ENCODE assay signal across 8 mouse cellular contexts in genomic region chr4:145050518-145051208, GRCm38 (mm10).
A peak's percentile ranks its signal among the peaks of the same experiment; 100 is the strongest.
DNase-seq lines count a peak whose midpoint lies in the region; ATAC-seq and TF ChIP-seq lines count a peak whose summit lies in the region.

No protein-coding gene starts in this region.

- intact Hi-C loops in left cerebral cortex, postnatal 4 days (cut with DNase I), result loop anchor here (10.0 kb wide), 1 partner anchor 156 kb away; the partner anchor contains the start of gene Dhrs3
- intact Hi-C loops in left cerebral cortex, postnatal 36 days (cut with DNase I), result loop anchor here (2.0 kb wide), 1 partner anchor 160 kb away; no protein-coding TSS in a partner anchor

- DNase-seq in left cerebral cortex, postnatal 4 days, result peak; percentile 43
- DNase-seq in left cerebral cortex, postnatal 36 days (ENCODE audit: low spot score in 2 of 2), result no peak
- peak; percentile 60 for DNase-seq in midbrain, postnatal 0 days (ENCODE audit: low spot score)
- no peak for DNase-seq in left cerebral cortex, adult 9 months (ENCODE audit: low spot score in 2 of 2)
- no peak for DNase-seq in cerebellum, adult 11-12 months
- DNase-seq in ovary, adult 18-20 months (ENCODE audit: low spot score), result no peak

- no peak overlapping the region for H3K9ac ChIP-seq in embryonic facial prominence, embryonic 12.5 days
- no peak overlapping the region for H3K9ac ChIP-seq in intestine, postnatal 0 days (ENCODE audit: low read depth, low read length)
- no peak overlapping the region for H3K9ac ChIP-seq in midbrain, postnatal 0 days (replicated peaks; ENCODE audit: low read length, poor library complexity, severe bottlenecking)

- no peaks in the 10 kb centered on the region for H3K27me3 ChIP-seq in embryonic facial prominence, embryonic 12.5 days
- no peaks in the 10 kb centered on the region for H3K27me3 ChIP-seq in intestine, postnatal 0 days (replicated peaks; ENCODE audit: control insufficient read depth, insufficient read depth, low read length)
- no peaks in the 10 kb centered on the region for H3K27me3 ChIP-seq in midbrain, postnatal 0 days (ENCODE audit: insufficient read depth, low read length)

- peaks cover 22% of the 10 kb centered on the region for H3K36me3 ChIP-seq in embryonic facial prominence, embryonic 12.5 days
- peaks cover 70% of the 10 kb centered on the region for H3K36me3 ChIP-seq in intestine, postnatal 0 days (ENCODE audit: control insufficient read depth, insufficient read depth)
- H3K36me3 ChIP-seq in midbrain, postnatal 0 days (ENCODE audit: insufficient read depth, low read length), result peaks cover 21% of the 10 kb centered on the region

- ATAC-seq in embryonic facial prominence, embryonic 12.5 days (ENCODE audit: insufficient number of reproducible peaks, insufficient read depth, low FRiP score, low TSS enrichment), result peak; percentile 43
- ATAC-seq in intestine, postnatal 0 days, result peak; percentile 59
- no peak for ATAC-seq in midbrain, postnatal 0 days (ENCODE audit: low FRiP score)

- TF ChIP-seq CTCF in intestine, postnatal 0 days (IDR thresholded peaks at IDR 0.05; ENCODE audit: low read depth), result peak; percentile 70
- peak; percentile 60 for TF ChIP-seq CTCF in midbrain, postnatal 0 days (IDR thresholded peaks at IDR 0.05)

- peak overlapping the region; percentile 76 for H3K27ac ChIP-seq in embryonic facial prominence, embryonic 12.5 days
- H3K27ac ChIP-seq in intestine, postnatal 0 days (ENCODE audit: low read depth, low read length), result peak overlapping the region; percentile 17
- no peak overlapping the region for H3K27ac ChIP-seq in midbrain, postnatal 0 days (ENCODE audit: low read depth, low read length)

- H3K4me1 ChIP-seq in embryonic facial prominence, embryonic 12.5 days, result peaks cover 30% of the 10 kb centered on the region
- peaks cover 10% of the 10 kb centered on the region for H3K4me1 ChIP-seq in intestine, postnatal 0 days (replicated peaks; ENCODE audit: control insufficient read depth, insufficient read depth, low read length)
- no peaks in the 10 kb centered on the region for H3K4me1 ChIP-seq in midbrain, postnatal 0 days (ENCODE audit: insufficient read depth, low read length)

- 25% methylated on average over 8 of the region's 8 CpGs for WGBS in embryonic facial prominence, embryonic 12.5 days
- 50% methylated on average over 8 of the region's 8 CpGs for WGBS in intestine, postnatal 0 days
- 70% methylated on average over 8 of the region's 8 CpGs for WGBS in midbrain, postnatal 0 days

- no peak overlapping the region for H3K4me2 ChIP-seq in embryonic facial prominence, embryonic 12.5 days (replicated peaks)
- no peak overlapping the region for H3K4me2 ChIP-seq in intestine, postnatal 0 days (replicated peaks; ENCODE audit: low read depth)
- H3K4me2 ChIP-seq in midbrain, postnatal 0 days (ENCODE audit: low read depth, low read length, poor library complexity, severe bottlenecking), result no peak overlapping the region

- no peaks in the 10 kb centered on the region for H3K9me3 ChIP-seq in embryonic facial prominence, embryonic 12.5 days
- H3K9me3 ChIP-seq in intestine, postnatal 0 days (ENCODE audit: control insufficient read depth), result no peaks in the 10 kb centered on the region
- H3K9me3 ChIP-seq in midbrain, postnatal 0 days (ENCODE audit: low read length), result no peaks in the 10 kb centered on the region

- no peak overlapping the region for H3K4me3 ChIP-seq in embryonic facial prominence, embryonic 12.5 days
- no peak overlapping the region for H3K4me3 ChIP-seq in intestine, postnatal 0 days (ENCODE audit: low read depth, low read length)
- H3K4me3 ChIP-seq in midbrain, postnatal 0 days (ENCODE audit: low read depth, low read length), result no peak overlapping the region

Comparison
In these comparisons a context has a peak if more than half of its experiments do, and no peak if none do; other contexts are left out.
1. DNase-seq: peak in left cerebral cortex, postnatal 4 days (single experiment) and midbrain, postnatal 0 days (single experiment); none in left cerebral cortex, postnatal 36 days (0 of 2), left cerebral cortex, adult 9 months (0 of 2), cerebellum, adult 11-12 months (single experiment) and ovary, adult 18-20 months (single experiment).